Mouse (Mus musculus) embryonic facial prominence, embryonic 14.5 days (tissue): ENCODE measurements around the gene Hdc. TPM values are rescaled to one million over a fixed set of nuclear protein-coding genes. Genes with fewer than 3 reads are reported as not detected.

Experiments used
- ATAC-seq: fragments of 200-750 bp; cut with Nextera tagmentation; 2 replicates; pipeline ENCODE4 v1.8.0; 2017; ENCODE audit warnings: low read depth, moderate number of reproducible peaks, moderate TSS enrichment
- DNase-seq: peaks from one replicate; pipeline ENCODE4 v3.0.0-alpha.2; 2015; ENCODE audit warnings: low spot score
- H3K27ac ChIP-seq: fragments of 300-500 bp; sonication (generic); replicated peaks from 2 replicates; pipeline ENCODE4 v1.5.1; 2014; ENCODE audit warnings: low read depth, mild to moderate bottlenecking, low read length, moderate library complexity
- H3K27me3 ChIP-seq: fragments of 300-500 bp; sonication (generic); replicated peaks from 2 replicates; pipeline ENCODE4 v1.6.1; 2014; ENCODE audit warnings: low read length; ENCODE audit not compliant: control insufficient read depth, insufficient read depth
- H3K36me3 ChIP-seq: fragments of 300-500 bp; sonication (generic); 2 replicates; pipeline ENCODE4 v1.6.1; 2014; ENCODE audit warnings: low read length, mixed read lengths; ENCODE audit not compliant: control insufficient read depth, insufficient read depth
- H3K4me1 ChIP-seq: fragments of 300-500 bp; sonication (generic); 2 replicates; pipeline ENCODE4 v1.6.1; 2014; ENCODE audit warnings: antibody characterized with exemption, low read length; ENCODE audit not compliant: control insufficient read depth, insufficient read depth
- H3K4me2 ChIP-seq: fragments of 300-500 bp; sonication (generic); 2 replicates; pipeline ENCODE4 v1.6.1; 2014; ENCODE audit warnings: low read depth, mild to moderate bottlenecking, low read length, moderate library complexity, mixed read lengths
- H3K4me3 ChIP-seq: fragments of 300-500 bp; sonication (generic); 2 replicates; pipeline ENCODE4 v1.5.1; 2014; ENCODE audit warnings: low read depth, mild to moderate bottlenecking, low read length
- H3K9ac ChIP-seq: fragments of 300-500 bp; sonication (generic); 2 replicates; pipeline ENCODE4 v1.6.1; 2014; ENCODE audit warnings: low read depth, mild to moderate bottlenecking, low read length, moderate library complexity, mixed read lengths
- H3K9me3 ChIP-seq: fragments of 300-500 bp; sonication (generic); 2 replicates; pipeline ENCODE4 v1.6.1; 2016; ENCODE audit warnings: low read length; ENCODE audit not compliant: control insufficient read depth
- WGBS: fragments of 180-500 bp; shearing (Covaris S2); extraction: QIAGEN DNeasy Blood & Tissue Kit; methylation state at CpG from one replicate; pipeline ENCODE4 v1.1.7; 2014; 5-methylcytosine and 5-hydroxymethylcytosine counted together
- polyA plus RNA-seq: library from polyadenylated mRNA; unstranded; fragments of >200 nt; fragmentation: Nextera tagmentation; extraction: Ambion mirVana; gene quantifications from 2 replicates; pipeline ENCODE4 v1.2.1, GENCODE M21; 2014

The Hdc gene
- polyA plus RNA-seq, 1 experiment from 2014 or later = 67.6 TPM

DNA sequence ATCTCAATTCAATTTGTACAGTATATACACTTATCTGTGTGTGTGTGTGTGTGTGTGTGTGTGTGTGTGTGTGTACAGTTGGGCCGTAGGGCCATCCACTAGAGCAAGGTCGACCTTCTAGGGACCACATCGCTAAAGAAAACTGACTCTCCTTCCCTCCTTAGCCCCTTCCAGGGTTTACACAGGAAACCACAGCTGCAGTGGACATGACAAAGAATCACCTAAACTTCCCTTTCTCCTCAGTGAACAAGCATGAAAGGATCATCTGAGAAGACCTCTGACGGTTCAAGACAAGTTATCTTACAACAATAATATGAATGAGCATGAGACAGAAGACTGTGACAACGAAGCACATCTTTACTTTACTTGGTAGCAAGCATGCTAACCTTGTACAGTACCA lies 67.2 kb downstream of the Hdc start:
- Histone ChIP-seq H3K9me3 (no peaks in the 10 kb centered on the region), H3K27me3 (peaks cover 50% of the 10 kb centered on the region), H3K4me2 (peak overlapping the region; percentile 95; the same call in 1 of the 2 replicates), H3K27ac (no peak overlapping the region), H3K4me1 (peaks cover 8% of the 10 kb centered on the region), H3K9ac (no peak overlapping the region), H3K36me3 (no peaks in the 10 kb centered on the region), H3K4me3 (no peak overlapping the region)
- WGBS = 24% methylated on average over 5 of the region's 5 CpGs
- DNase-seq (no peak), ATAC-seq (no peak)

DNA sequence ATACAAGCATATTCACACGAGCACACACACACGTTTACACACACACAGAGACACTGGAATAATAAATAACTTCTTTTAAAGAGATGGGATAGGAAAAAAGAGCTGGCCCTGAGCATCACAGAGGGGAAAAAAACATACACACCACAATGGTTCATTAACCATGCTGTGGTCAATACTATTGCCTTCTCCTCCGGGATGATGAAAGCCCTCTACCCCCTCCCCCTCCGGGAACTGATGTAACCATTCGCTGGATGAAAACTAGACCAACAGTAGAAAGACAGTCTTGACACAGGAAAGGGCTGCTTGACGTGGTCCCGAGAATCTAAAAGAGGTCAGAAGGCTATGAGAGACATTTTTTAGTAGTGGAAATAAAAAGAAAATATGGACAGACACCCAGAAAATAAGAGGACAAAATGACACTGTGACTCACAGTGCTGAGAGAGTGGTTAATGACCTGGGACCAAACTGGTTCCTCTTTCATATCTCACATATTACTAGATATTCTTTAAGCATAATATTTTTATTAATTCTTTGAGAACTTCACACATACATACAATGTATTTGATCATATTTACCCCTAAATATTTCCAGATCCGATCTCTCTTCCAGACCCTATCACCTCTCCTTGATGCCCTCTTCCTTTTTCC lies 67.7 kb downstream of the Hdc start:
- H3K4me2 ChIP-seq = no peak overlapping the region
- H3K4me3 ChIP-seq = no peak overlapping the region
- peaks cover 50% of the 10 kb centered on the region for H3K27me3 ChIP-seq
- ATAC-seq (no peak), DNase-seq (no peak)
- 74% methylated on average over 8 of the region's 8 CpGs for WGBS
- H3K9me3 ChIP-seq = no peaks in the 10 kb centered on the region
- H3K27ac ChIP-seq = no peak overlapping the region
- H3K9ac ChIP-seq = no peak overlapping the region
- H3K4me1 ChIP-seq = peaks cover 8% of the 10 kb centered on the region
- no peaks in the 10 kb centered on the region for H3K36me3 ChIP-seq

DNA sequence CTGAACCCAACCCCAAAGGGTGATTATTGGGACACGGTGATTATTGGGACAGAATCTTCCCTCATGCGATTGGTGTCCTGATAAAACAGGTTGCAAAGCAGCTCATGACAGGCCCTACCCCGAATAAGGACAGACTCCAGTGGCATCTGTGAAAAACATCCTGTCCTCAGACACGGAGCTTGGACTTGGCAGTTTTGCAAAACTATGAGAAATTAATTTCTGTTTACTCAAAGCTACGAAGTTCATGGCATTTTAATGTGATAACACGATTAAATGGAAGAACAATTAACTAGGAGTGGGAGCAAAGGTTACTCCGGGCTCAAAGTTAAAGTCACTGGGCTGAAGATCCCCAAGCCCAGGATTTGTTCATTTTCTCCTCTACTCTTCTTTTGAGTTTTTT lies 69.4 kb downstream of the Hdc start:
- peaks cover 40% of the 10 kb centered on the region for H3K27me3 ChIP-seq
- H3K36me3 ChIP-seq = no peaks in the 10 kb centered on the region
- WGBS = 77% methylated on average over 7 of the region's 7 CpGs
- no peak for ATAC-seq
- DNase-seq = no peak
- H3K4me3 ChIP-seq = no peak overlapping the region
- peaks cover 8% of the 10 kb centered on the region for H3K4me1 ChIP-seq
- no peak overlapping the region for H3K27ac ChIP-seq
- no peak overlapping the region for H3K9ac ChIP-seq
- no peaks in the 10 kb centered on the region for H3K9me3 ChIP-seq
- no peak overlapping the region for H3K4me2 ChIP-seq

DNA sequence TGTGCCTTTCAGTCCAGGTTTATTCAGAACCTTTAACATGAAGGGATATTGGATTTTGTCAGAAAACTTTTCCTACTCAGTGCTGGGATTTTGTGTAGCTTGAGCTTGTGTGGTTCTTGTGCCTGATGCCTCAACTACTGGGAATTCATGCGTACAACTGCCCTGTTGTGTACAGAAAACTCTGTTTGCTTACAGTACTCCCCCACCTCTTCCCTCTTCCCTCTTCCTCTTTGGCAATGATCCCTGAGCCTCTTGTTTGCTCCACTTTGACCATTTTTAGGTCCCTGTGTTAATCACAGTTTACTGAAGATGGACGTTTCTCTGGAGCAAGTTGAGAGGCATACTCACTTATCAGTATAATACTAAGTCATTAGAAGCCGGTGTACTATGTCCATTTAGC lies 72.7 kb downstream of the Hdc start:
- Histone ChIP-seq H3K27me3 (peaks cover 7% of the 10 kb centered on the region), H3K9me3 (no peaks in the 10 kb centered on the region), H3K4me1 (no peaks in the 10 kb centered on the region), H3K36me3 (no peaks in the 10 kb centered on the region), H3K9ac (no peak overlapping the region), H3K4me3 (no peak overlapping the region), H3K27ac (no peak overlapping the region), H3K4me2 (no peak overlapping the region)
- no peak for DNase-seq
- 87% methylated on average over 3 of the region's 3 CpGs for WGBS
- no peak for ATAC-seq

DNA sequence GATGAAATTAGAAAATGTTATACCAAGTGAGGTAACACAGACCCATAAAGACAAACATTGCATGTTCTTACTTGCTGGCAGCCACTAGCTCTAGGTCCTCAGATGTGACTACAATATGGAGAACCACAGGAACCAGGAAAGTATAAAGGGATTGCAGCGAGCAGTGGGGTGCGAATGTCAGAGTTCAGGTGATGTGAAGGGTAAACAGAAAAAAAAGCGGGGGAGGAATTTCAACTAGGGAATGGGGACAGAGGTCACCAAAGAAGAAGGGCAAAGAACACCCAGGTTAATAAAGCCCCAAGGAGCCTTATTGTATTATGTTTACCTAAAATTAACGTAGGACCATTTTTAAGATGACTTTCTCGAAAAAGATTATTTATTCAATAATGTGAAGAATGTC lies 73.8 kb downstream of the Hdc start:
- Histone ChIP-seq H3K4me1 (no peaks in the 10 kb centered on the region), H3K4me2 (no peak overlapping the region), H3K27ac (no peak overlapping the region), H3K4me3 (no peak overlapping the region), H3K9me3 (no peaks in the 10 kb centered on the region), H3K9ac (no peak overlapping the region), H3K36me3 (no peaks in the 10 kb centered on the region), H3K27me3 (no peaks in the 10 kb centered on the region; the same call in 1 of the 2 replicates)
- no peak for DNase-seq
- 65% methylated on average over 5 of the region's 5 CpGs for WGBS
- ATAC-seq = no peak

Other genes with a start within 250 kb of the Hdc start
- gene Atp8b4, start 118.6 kb downstream of the Hdc start, polyA plus RNA-seq = 2.1 and 2.6 TPM in 2 replicates
- 10.4 and 10.8 TPM in 2 replicates for gene Slc27a2, start 66.9 kb downstream of the Hdc start, polyA plus RNA-seq
- 43.1 and 47.9 TPM in 2 replicates for gene Gabpb1, start 57.0 kb upstream of the Hdc start, polyA plus RNA-seq
- 42.9 and 45.8 TPM in 2 replicates for gene Usp8, start 88.0 kb upstream of the Hdc start, polyA plus RNA-seq
- 1.7 and 2.6 TPM in 2 replicates for gene Usp50, start 164.2 kb upstream of the Hdc start, polyA plus RNA-seq